Mouse (Mus musculus): ENCODE results near the gene A530016L24Rik.

Gene A530016L24Rik

DNA sequence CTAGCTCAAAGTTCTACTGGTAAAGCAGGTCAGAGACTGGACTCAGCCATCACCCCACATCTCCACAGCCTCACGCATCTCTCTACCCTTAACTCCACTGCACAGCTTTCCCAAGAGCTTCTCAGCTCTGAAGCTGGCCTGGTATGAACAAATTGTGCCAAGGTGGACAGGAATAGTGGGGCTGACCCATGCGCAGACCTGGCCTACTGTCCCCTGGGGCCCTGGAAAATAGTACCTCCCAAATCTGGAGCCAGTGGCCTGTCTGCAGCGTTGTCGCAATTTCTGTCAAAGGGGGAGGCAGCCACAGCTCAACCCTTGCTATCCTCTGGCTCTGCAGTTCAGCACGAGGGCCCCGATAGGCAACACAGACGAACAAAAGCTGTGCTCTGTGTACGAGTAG, at the start of gene A530016L24Rik:
TSS of gene A530016L24Rik (plus strand) at position 315 of the 400 bp plus-strand sequence.
- no peak for DNase-seq (ENCODE audit: extremely low read depth, insufficient read length, low spot score)

DNA sequence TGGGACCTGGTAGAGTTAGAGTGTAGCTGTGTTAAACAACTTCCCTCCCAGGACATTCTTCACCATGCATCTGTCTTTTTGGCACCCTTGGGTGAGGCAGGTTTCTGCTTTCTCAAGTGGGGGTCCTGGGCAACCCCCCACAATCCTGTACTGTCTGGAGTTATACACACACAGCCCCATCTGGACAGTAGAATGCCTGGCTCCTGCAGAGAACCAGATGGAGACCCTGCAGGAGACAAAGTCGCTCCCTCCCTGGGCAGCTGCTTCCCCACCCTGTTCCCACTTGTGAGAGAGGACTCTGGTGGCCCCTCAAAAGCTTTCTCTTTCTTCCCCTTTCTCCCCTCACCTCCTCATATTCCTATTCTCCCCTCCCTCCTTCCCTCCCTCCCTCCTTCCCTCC, 49.3 kb upstream of the A530016L24Rik start:
- DNase-seq (ENCODE audit: extremely low read depth, insufficient read length, low spot score), result no peak

DNA sequence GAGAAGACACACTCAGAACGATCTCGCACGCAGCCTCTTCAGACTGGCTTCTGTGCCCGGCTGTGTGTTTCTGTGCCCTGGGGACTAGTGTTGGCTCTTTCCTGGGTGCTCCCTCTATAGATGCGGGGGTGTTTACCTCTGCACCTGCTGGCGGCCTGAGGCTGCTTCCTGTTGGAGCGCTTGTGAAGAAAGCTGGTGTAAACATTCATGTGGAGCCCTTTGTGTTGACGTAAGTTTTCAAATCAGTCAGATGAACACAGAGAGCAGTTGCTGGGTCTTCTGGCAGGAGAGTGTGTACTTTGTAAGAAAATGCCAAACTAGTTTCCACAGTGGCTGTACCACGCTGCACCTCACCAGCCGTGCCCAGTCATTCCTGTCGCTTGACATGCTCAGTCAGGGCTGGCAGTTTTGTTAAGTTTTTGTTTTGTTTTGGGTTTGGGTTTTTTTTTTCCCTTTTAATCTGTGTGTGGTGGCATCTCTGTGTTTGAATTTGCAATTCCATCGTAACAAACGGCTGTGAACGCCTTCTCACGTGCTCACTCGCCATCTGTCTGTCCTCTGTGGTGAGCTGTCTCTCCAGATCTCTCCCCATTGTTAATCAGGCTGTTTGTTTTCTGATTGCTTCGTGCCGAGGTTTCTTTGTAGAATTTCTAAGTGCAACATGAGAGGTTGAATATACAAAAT, 40.0 kb upstream of the A530016L24Rik start:
- DNase-seq (ENCODE audit: extremely low read depth, insufficient read length, low spot score), result no peak

DNA sequence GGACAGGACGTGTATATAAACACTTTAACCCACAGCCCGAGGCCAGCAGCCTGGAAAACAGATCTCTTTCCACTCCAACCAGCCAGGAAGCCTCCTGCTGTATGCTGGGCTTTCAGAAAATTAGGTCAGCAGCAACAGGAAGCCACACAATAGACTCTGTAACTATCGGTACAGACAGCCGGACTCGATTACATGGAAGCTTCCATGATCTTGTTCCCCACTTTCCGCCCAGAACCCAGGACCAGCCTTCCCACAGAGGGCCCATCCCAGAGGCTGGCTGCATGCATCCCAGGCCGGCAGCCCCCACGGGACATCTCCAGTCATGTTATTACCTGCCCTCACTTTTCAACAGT, 39.4 kb upstream of the A530016L24Rik start:
- DNase-seq (ENCODE audit: extremely low read depth, insufficient read length, low spot score), result no peak

DNA sequence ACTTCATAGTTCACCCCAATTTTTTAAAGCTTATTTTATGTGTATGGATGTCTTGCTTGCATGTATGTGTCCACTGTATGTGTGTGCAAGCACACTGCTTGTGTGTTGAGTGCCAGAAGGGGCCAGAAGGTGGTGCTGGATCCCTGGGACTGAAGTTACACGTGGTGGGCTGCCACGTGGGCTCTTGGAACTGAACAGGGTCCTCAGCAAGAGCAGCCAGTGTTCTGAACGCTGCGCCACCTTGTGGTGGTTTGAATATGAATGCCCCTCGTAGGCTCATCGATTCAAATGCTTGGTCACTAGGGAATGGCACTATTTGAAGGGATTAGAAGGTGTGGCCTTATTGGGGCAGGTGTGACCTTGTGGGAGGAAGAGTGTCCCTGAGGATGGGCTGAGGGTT, 38.4 kb upstream of the A530016L24Rik start:
- DNase-seq (ENCODE audit: extremely low read depth, insufficient read length, low spot score), result no peak

DNA sequence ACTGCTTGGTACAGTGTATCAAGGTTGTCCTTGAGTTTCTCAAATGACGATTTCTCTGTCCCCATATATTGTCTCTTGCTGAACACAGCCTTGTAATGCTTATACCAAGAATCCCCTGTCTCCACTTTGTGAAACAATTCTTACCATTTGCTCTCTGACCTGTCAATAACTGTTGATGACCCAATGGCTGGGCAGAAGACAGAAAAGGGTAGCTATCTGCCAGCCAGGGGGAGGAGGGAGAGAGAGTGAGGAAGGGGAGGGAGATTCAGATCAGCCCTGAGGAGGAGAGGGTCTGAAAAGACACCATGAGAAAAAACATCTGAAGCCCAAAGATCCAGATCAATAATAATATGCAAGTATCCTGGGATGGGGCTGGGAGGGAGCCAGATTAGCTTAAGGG, 37.9 kb upstream of the A530016L24Rik start:
- DNase-seq (ENCODE audit: extremely low read depth, insufficient read length, low spot score), result no peak

DNA sequence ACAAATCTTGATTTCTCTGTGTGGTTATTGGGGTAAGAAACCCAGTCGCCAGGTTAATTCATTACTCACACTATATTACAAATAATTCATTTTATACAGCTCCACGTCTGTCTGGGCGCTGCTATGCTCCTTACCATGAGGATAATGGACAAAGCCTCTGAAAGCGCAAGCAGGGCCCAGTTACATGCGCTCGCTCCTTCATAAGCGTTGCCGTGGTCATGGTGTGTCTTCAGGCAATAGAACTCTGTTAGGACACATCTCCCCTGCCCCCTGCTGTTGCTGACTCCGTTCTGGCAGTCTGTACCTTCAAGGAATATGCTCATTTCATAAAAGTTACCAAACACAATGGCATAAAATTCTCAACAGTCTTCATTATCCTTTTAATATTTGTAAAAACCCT, 37.4 kb upstream of the A530016L24Rik start:
- DNase-seq (ENCODE audit: extremely low read depth, insufficient read length, low spot score), result no peak

DNA sequence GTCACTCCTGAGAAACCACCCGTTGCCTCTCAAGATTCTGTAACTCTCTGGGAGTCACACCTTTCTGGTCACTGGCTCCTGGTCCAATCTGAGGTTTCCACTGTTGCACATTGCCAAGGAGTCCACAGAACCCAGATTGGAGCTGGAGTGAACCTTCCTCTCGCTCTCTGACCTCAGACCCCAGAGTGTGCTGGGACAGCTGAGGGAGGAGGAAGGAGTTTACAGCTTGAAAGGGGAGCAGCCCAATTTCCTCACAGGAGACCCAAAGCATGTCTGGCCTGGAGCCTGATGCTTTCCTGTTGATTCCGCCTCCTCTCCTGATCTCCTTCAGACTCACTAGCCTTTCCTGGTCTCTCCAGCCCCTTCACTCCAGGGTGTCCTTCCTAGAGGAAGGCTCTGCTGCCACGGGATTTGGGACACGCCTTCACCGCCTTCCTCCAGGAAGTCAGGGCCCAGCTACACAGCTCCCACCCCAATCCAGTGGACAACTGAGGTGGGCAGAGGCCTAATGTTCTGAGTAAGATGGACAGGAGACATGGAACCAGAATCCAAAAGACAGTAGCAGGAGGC, 33.0 kb upstream of the A530016L24Rik start:
- DNase-seq (ENCODE audit: extremely low read depth, insufficient read length, low spot score), result no peak

DNA sequence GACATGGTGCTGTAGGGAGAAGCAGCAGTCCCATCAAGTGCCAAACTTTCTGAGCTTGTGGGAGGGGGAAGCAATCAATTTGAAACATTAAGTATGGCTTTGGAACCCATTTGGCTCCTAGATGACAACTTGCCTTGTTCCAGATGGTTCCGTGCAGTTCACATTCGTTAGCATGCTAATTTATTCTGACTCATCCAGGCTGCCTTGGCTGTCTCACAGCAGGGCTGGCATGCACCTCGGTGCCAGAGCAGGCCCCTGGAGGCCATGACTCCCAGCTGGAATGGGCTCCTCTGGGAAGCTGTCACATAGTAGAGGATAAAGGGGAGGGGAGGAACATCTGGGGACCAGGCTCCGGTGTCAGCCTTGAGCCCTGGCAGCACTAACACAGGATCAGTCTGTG, 31.4 kb upstream of the A530016L24Rik start:
- peak; percentile 24 for DNase-seq (ENCODE audit: extremely low read depth, insufficient read length, low spot score)

DNA sequence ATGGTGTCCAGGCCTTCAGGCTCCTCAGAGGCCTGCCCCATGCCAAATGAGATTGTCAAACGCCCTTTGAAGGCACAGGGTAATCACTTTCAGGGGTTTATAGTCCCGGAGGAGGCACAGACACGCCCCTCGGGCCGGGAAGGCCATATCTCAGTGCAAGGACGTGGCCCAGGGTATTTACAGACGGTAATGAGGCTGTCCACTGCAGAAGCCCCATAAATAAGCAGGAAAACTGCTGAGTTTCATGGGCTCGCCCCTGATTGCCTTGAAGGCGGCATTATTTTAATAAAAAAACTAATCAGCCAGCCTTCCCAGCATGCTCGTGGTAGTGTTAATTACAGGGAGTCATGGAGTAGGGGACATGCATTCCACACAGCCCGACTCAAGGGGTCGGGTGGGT, 26.8 kb upstream of the A530016L24Rik start:
- DNase-seq (ENCODE audit: extremely low read depth, insufficient read length, low spot score), result no peak

DNA sequence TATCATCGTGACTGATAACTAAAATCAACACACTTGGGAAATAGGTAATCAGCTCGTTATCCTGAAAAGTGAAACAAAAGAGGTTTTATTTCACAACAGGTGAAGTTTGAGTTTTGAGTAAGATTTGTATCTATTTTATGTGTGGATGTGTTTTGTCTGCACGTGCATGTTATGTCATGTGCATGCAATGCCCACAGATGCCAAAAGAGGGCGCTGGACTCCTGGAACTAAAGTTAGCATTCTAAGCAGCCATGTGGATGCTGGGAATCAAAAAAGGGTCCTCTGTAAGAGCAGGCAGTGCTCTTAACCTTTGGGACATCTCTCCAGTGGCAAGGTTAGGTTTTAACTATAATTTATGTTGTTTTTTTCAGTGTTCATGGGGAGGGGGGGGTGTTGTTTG, 26.0 kb upstream of the A530016L24Rik start:
- no peak for DNase-seq (ENCODE audit: extremely low read depth, insufficient read length, low spot score)

DNA sequence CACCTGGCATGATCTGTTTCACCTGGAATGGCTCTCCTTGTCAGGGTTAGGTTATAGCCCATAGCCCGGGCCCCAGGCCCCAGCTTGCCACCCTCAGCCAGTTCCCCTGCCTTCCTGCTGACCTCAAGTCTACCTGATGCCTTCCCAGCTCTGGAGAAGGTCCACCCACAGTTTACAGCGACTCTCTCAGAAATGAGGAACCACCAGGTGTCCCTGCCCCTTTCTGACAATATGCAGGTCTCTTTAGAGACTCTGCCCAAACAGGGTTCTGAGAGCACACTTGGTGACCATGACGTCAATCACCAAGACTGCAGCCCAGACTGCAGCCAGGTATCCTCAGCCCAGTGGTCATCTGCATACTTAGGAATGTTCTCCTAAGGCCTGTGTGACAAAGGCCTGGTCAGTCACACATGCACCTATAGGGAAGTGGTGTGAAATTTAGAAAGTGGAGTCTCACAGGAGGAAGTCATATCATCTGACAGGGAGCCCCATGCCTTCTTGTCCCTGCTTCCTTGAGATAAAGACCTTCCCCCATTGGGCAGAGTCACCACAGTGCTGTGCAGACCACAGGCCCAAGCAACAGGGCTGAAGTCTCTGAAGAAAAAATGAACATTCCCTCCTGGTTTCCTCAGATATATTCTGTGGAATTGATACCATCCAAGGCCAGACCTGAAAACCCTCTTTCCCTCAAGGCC, 25.4 kb upstream of the A530016L24Rik start:
- no peak for DNase-seq (ENCODE audit: extremely low read depth, insufficient read length, low spot score)

DNA sequence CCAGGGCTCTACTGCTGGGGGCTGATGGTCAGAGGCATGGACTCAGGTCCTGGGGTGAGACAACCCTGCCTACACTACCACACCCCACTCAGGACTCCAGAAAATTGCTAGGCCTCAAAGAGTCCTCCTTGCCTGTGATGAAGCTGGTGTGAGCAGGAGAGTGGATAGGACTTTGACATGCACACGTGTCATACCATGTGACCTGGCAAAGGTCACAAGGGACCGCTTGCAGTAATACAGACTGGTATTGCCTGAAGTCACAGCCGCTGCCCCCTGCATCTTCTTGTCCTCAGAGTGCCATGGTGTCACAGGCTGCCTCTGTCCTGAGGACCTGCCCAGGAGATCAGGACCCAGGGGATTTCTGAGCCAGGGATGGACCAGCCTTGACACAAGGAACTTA, 24.7 kb upstream of the A530016L24Rik start:
- DNase-seq (ENCODE audit: extremely low read depth, insufficient read length, low spot score), result no peak

DNA sequence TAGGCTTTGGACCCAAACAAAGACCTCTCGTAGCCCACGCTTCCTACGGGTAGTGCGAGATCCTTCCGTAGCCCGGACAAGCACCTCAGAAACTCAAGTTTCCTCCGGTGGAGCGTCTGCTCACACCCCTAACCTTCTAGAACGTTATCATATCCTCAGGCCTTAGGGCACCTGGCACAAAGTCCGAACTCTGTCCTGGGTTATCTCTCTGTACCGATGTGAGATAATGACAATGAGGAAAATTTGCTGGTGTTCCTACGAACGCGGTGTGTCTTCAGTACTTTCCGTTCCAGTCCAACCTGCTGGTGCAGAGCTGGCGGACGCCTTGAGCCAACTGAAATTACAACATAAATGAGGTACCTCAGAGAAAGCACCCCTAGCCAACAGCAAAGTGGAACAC, 23.3 kb upstream of the A530016L24Rik start:
- DNase-seq (ENCODE audit: extremely low read depth, insufficient read length, low spot score), result no peak

DNA sequence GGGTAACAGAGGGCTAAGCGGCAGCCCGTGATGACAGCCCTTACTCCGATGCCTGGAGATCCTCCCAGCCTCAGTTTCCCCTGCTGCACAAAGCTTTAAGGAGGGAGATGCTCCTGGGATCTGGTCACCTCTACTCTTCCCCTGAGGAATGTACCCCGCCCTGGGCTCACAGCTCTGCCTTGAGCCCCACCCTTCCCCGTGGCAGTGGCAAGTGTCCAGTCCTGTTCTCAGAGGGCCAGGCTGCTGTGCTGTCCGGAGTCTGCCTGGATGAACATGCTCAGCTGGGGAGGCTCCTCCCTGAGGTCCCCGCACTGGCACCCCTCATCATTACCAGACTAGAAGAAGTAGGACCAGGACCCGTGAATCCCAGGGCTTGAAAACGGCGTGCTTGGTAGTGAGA, 21.9 kb upstream of the A530016L24Rik start:
- DNase-seq (ENCODE audit: extremely low read depth, insufficient read length, low spot score), result no peak

DNA sequence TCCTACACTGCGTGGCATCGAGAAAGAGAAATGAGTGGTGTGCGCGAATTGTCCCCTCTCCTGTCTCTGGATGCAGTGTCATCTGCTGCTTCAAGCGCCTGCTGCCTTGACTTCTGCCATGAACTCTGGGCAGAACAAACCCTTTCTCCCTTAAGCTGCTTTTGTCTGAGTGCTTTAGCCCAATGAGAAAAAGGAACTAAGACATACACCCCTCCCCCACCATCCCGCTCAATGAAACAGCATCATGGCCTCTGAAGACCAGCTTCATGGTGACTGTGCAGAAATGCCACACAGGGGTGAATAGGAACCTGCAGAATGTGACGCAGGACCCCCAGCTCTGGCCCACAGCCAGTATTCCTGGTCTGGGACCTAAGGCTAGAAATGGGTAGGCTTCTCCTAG, 19.9 kb upstream of the A530016L24Rik start:
- no peak for DNase-seq (ENCODE audit: extremely low read depth, insufficient read length, low spot score)

DNA sequence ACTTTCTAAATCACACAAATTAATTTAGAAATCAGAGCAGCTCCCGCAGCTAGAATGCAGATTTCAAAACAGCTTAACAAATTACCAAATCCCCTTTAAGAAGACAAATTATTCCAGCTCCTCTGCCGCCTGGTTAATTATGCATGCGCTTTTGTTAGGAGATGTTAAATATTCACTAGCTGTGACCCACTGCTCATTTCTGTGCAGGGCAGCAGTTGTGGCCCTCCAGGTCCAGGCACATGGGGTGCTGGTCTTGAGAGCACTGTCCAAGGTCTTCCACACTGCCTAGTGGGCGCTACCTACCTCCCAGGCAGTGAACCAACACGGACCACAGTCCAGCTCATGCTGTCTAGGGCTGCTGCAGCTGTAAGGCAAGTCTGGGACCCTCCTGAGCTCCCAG, 19.0 kb upstream of the A530016L24Rik start:
- no peak for DNase-seq (ENCODE audit: extremely low read depth, insufficient read length, low spot score)

DNA sequence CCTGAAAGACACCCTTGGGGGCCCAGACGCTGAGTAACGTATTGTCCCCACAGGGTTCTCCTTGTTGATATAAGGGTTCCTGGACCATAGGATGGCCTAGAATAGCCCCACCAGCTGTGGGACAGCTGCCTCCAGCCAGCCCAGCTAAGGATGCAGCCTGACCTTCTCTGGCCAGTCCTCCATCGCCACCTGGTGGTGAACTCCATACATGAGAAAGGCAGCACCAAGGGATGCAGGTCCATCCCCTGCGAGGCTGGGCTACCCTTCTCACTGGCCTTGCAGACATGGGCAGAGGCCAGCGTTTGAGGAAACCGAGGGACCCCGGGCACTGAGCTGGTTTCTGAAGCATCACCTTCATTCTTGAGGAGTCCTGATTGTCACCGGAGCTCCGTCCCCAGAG, 15.5 kb upstream of the A530016L24Rik start:
- DNase-seq (ENCODE audit: extremely low read depth, insufficient read length, low spot score), result peak; percentile 25

DNA sequence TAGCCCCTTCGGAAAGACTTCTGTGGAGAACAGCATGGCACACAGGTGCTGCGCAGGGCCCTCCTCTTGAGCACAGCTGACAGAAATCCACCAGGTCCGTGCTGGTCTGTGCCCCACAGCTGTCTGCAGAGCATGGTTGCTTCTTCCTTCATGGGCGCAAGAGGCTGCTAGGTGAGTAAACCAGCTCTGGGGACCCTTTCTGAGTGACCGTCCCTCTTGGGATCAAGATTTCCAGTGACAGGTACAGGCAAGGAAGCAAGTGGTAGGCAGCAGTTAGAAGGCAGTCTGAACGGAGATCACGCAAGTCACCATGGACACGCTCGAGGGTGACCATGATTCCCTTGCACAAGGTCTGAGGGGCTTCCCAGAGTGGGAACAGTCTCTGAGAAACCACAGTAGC, 287 bp downstream of the A530016L24Rik start:
- no peak for DNase-seq (ENCODE audit: extremely low read depth, insufficient read length, low spot score)

DNA sequence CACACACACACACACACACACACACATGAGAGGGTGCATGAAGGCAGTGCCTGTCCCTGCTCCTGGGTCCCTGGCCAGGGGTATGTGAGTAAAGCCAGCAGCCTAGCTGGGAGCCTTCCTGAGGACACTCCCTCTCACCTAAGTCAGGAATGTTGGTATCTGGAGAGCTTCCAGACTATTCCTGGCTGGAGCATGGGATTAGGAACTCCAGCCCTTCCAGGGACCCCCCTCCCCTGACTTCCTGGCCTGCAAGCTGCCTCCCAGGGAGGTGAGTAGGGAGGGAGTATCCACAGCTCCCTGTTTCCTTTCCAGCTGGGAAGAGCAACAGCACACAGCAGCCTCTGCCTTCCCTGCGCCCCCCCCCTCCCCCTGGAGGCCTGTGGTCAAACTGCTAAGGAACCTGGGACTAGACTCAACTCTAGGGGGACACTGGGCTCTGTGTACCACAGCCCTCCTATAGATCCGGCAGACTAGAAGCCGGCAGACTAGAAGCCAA, 1.2 kb downstream of the A530016L24Rik start:
- DNase-seq (ENCODE audit: extremely low read depth, insufficient read length, low spot score), result peak; percentile 74

DNA sequence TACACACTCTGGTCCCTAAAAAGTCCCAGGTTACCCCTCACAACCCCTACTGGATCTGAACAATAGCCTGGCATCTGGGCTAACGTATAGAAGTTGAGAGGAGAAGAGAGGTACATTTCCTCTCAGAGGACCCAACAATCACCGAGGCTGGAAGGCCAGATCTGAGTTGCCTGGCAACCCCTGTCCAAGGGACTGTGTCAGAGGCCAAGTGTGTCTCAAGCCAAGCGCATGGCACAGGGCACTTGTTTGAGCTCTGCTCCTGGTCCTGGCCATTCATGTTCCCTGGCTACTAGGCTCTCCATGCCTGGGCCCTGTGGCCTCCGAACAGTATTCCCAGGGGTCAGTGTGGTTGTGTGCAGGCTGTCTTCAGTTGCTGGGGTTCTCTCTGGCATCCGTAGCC, 6.9 kb downstream of the A530016L24Rik start:
- DNase-seq (ENCODE audit: extremely low read depth, insufficient read length, low spot score), result no peak

DNA sequence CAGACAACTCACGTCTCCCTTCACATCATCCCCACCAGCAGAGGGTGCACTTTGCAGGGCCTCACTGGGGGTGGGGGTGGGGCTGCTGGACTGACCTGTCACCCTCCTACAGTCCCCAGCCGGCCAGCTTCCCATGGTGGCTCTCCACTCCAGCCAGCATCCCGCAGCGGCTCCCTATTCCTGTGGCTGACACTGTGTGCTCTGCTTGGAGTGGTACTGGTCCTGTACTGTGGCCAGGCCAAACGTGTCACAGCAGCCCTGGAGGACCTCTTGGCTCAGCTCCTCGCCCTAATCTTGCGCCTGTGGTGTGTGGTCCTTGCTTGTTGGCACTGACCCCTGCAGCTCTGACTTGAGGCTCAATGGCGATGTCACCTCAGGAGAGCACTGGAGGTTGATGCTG, 8.5 kb downstream of the A530016L24Rik start:
- no peak for DNase-seq (ENCODE audit: extremely low read depth, insufficient read length, low spot score)
